Mouse (Mus musculus) brown adipose tissue, adult 24 weeks (tissue): ENCODE data around the gene Cdc25a. TPM values are rescaled to one million over a fixed set of nuclear protein-coding genes. Genes with fewer than 3 reads are reported as not detected.

Experiments
- H3K27ac ChIP-seq: fragments of 200-500 bp; replicated peaks from 2 replicates; pipeline ENCODE4 v1.5.1; 2012; ENCODE audit warnings: low read depth, mild to moderate bottlenecking, low read length
- H3K4me1 ChIP-seq: fragments of 200-500 bp; 2 replicates; pipeline ENCODE4 v1.6.1; 2012; ENCODE audit warnings: low read length, mixed read lengths; ENCODE audit not compliant: control insufficient read depth, insufficient read depth, insufficient read length
- H3K4me3 ChIP-seq: fragments of 200-500 bp; 2 replicates; pipeline ENCODE4 v1.5.1; 2012; ENCODE audit warnings: low read depth, mild to moderate bottlenecking, low read length, moderate library complexity; ENCODE audit not compliant: insufficient read depth
- polyA plus RNA-seq: library from polyadenylated mRNA; stranded (reverse); fragments of >200 nt; gene quantifications from 2 replicates; pipeline ENCODE4 v1.2.4, GENCODE M21; 2012; ENCODE audit not compliant: missing spikeins, insufficient read depth, insufficient read length

Gene Cdc25a
- polyA plus RNA-seq, 1 experiment: 4.0 TPM

DNA sequence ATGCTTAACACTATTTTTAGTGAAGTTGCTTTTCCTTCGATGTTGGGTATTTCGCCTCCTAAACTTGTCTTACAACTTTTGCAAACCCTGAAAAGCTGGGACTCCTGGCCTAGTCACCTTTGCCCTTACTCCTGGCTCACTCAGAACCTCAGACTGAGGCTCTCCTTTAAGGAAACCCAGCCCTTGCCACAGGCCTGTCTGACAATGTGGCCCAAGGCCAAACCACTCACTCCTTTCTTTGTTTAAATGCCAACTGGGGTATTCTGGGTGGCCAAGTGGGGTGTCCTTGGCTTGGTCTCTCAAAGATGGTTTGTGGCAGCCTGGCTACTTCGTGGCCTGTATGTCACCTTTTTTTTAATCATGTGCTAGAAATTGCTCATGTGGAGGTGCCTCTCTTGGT lies 1.4 kb downstream of the Cdc25a start:
- Histone ChIP-seq H3K27ac (no peak overlapping the region), H3K4me3 (peak overlapping the region; percentile 81), H3K4me1 (peaks cover 6% of the 10 kb centered on the region; the same call in 1 of the 2 replicates)

DNA sequence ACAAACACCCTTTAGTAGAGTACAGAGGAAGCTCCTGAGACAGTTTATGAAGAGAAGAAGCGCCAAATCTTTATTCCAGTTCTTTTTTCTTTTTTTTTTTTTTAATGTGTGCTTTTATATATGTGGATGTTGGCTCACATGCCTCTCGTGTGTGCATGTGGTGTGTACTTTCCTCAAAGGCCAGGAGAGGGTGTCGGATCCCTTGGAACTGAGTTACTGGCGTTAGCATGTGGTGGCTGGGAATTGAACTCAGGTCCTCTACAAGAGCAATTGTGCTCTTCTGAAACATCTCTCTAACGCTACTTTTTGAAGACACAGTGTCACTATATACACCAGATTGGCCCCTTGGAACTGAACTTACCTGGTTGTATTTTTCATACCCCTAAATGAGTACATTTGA lies 2.3 kb downstream of the Cdc25a start:
- Histone ChIP-seq H3K4me3 (no peak overlapping the region), H3K4me1 (peaks cover 6% of the 10 kb centered on the region; the same call in 1 of the 2 replicates), H3K27ac (no peak overlapping the region)

DNA sequence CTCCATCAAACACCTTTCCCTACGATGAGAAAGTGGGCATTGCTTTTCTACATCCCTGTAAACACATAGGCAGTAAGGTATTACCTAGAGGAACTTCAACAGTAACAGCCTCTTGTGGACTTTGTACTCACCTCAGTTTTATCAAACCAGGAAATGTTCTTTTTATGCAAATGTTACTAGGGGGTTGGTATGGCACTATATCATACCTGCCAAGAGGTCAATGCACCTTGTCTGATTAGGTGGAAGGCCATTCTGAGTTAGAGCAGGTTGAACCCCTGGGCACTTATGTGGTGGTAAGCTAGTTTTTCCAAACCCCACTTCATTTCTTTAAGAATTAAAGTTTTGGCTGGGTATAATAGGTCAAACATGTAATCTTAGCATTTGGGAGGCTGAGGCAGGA lies 3.9 kb downstream of the Cdc25a start:
- Histone ChIP-seq H3K27ac (no peak overlapping the region), H3K4me1 (peaks cover 6% of the 10 kb centered on the region; the same call in 1 of the 2 replicates), H3K4me3 (no peak overlapping the region)

DNA sequence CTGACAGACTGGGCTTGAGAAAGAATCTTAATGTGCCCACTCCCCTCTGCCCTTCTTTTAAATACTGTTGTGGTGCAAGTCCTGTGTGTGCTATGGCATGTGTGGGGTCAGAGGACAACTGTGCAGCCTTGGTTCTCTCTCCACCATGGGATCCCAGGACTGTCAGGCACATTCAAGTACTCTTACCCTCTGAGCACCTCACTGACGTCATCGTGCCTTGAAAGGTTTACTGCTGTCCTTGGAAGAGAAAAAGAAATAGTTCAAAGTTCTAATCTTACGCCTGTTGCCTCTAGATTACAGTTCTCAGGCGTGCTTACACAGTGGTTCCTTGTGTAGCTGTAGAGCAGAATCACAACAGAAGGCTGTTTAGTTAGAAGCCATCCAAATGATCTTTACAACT lies 10.9 kb downstream of the Cdc25a start:
- H3K4me1 ChIP-seq: no peaks in the 10 kb centered on the region
- no peak overlapping the region for H3K4me3 ChIP-seq
- no peak overlapping the region for H3K27ac ChIP-seq

DNA sequence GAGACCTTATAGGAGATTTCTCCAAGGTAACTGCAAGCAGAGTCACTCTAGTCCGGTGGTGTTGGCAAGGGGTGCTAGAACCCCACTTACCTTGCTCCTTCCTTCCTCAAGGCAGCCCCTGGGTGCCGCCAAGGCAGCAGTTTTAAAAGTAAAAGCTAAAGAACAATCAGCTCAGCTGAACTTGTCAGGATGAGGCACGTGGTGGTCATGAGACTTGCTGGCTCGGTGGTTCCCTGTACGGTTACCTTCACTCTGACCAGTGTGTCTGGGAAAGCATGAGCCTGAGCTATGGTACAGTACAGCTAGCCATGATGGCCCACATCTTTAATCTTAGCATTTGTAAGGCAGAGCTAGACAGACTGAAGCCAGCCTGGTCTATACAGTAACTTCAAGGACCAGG lies 11.9 kb downstream of the Cdc25a start:
- Histone ChIP-seq H3K4me3 (no peak overlapping the region), H3K4me1 (no peaks in the 10 kb centered on the region), H3K27ac (no peak overlapping the region)

DNA sequence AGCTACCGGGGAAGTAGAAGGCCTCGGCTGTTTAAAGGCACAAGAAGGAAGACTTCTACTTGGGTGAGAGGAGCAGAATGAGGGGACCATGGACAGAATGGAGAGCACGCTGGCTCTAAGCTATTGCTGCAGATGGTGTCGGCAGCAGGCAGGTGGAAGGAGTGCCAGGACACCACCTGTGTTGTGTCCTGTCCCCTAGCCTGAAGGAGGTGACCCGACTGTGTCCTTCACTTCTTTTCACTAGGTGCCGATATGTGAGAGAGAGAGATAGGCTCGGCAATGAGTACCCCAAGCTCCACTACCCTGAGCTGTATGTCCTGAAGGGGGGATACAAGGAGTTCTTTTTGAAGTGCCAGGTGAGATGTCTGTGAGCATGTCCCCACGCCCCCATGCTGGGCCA lies 16.1 kb downstream of the Cdc25a start:
- no peak overlapping the region for H3K27ac ChIP-seq
- 0 out of 2 replicates have a peak, but pooled peaks cover 3% of the 10 kb centered on the region for H3K4me1 ChIP-seq
- no peak overlapping the region for H3K4me3 ChIP-seq

DNA sequence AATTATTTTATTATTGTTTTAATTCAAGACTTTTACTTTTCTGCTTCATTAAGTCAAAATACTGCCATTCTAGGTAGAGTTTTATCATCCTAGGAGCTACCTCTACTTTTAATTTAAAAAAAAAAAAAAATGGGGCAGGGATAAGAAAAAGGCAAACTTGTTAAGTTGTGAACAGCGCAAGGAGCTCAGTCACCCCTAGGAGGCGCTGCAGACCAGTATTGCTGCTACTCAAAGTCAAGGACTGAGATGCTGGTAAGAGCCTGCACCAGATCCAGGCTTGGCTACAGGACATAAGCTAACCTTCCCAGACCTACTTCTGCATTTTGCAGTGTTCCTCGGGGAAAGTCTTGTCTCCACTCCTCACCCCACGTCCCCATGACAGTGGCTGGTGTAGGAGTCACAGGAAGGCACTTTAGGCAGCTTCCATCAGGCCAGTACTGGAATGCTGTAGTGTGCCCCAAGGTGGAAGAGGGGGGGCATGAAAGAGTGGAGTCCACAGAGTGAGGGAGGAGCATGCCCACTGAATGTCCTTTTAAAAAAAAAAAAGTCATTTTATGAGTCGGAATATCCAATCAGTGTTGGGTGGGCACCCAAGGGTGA lies 17.4 kb downstream of the Cdc25a start:
- Histone ChIP-seq H3K4me1 (peaks cover 11% of the 10 kb centered on the region), H3K27ac (no peak overlapping the region), H3K4me3 (no peak overlapping the region)

DNA sequence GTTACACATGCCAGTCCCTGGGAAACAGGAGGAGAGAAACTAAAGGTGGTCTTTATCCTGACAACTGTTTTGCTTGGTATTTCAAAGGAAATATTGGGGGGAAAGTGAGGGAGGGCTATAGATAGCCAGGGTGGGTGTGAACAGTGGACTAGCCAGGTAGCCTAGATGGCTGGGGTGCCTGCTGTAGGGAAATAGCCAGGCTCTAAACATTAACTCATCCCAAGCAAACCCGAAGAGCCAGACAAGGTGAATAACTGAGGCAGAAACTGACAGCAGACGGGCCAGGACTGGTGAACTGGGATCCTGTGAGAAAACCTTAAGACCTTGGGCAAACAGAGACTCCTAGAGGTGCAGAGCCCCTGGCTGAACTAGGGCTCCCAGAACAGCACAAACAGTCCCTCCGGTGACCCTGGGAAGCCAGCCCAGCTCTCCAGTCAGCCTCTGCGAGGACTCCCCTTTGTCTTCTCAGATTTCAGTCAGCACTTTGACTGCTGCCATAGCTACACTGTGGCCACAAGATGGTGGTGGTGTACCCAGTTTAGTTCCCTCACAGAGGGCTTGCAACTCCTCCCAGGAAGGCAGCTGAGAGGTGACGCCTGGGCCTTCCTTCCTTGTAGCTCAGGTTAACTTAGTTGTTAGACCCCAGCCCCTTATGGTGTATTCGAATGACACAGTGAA lies 19.2 kb downstream of the Cdc25a start:
- Histone ChIP-seq H3K27ac (peak overlapping the region; percentile 28; the same call in 1 of the 2 replicates), H3K4me3 (no peak overlapping the region), H3K4me1 (peaks cover 22% of the 10 kb centered on the region)

DNA sequence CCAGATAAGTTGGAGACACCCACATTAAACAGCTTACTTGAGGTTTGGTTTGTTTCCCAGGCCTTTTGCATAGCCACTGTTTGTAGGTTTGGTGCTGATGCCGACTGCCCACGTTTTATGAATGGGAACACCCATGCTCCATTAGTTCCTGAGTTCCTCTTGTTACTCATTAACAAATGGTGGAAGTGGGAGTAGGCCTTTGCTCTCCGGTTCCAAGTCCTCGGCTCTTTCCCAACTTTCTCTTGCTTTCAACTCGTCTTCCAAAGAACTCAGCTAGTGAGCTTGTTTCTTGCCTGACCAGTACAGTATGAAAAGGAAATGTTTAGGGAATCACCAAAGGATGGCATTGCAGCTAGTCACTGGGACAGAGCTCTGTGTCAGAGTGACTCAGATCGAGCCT lies 20.2 kb downstream of the Cdc25a start:
- H3K4me3 ChIP-seq: no peak overlapping the region
- peaks cover 24% of the 10 kb centered on the region for H3K4me1 ChIP-seq
- H3K27ac ChIP-seq: peak overlapping the region; percentile 76

DNA sequence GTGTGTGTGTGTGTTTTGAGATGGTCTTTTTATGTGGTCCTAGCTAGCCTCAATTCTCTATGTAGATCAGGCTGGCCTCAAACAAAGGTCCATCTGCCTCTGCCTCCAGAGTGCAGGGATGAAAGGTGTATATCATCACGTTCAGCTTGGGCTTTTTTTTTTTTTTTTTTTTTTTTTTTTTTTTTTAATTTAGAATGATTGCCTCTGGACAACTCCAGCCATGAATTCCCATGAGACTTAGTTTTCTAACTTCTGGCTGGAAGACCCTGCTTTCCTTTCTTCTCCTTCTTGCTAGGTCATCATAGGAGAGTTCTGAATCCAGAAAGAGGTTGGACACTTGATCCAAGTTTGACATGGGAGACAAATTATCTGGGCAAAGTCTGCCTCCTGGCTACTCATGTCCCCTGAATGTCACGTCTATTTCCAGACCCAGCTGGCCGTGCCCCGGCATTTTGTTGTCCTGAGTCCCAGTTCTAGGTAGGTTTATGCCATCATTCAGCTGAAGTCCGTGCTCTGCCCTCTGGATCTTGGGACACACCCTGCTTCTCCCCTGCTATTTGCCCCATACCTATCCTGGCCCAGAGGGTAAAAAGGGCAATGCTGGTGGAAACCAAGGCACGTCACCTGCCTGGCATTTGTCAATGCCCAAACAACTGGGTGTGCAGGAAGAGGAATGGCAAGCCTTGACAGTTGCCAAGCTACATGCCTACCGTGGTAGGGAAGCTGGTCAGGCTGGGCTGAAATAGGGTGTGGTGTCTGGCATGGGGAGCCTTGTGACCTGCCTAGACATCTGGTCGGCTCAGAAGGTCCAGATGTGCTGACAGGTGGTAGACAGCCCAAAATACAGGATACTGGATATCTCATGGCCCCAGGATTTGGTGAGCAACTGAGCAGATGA lies 21.1 kb downstream of the Cdc25a start:
- Histone ChIP-seq H3K4me3 (no peak overlapping the region), H3K27ac (0 out of 2 replicates have a peak overlapping the region, but pooled peaks have one; percentile 76), H3K4me1 (peaks cover 24% of the 10 kb centered on the region)

DNA sequence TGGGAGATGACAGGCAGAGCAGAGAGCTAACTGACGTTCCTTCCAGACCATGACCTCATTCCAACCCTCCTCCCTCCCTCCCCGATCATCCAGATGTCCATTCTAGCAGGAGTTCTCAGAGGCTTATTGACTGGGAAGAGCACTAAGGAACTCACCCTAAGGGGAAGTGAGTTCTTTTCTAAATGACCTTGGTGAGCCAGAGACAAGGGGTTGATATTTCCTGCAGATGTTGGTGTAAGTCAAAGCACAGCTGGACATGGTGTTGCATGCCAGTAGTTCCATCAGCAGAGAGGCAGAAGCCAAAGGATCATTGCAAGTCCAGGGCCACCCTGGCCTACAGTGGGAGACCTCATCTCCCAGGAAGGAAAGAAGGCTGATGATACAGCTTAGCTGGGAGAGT lies 22.6 kb downstream of the Cdc25a start:
- H3K27ac ChIP-seq: no peak overlapping the region; the same call in 1 of the 2 replicates
- H3K4me1 ChIP-seq: peaks cover 24% of the 10 kb centered on the region

DNA sequence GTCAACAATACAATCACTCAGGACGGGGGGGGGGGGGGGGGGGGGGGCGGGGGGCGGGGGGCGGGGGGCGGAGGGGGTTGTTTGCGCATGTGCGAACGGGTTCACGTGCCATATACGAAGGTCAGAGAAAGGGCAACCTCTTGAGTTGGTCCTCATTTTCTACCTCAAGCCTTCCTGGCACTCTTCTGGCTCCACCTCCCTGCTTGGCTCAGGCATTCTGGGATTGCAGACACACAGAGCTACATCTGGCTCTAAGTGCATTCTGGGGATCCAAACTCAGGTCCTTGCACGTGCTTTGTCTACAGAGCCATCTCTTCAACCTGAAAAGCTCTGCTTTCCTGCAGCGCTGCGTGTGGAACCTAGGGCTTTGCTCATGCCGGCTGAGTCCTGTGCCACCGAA lies 24.0 kb downstream of the Cdc25a start:
- H3K4me3 ChIP-seq: no peak overlapping the region
- H3K4me1 ChIP-seq: peaks cover 24% of the 10 kb centered on the region
- 0 out of 2 replicates have a peak overlapping the region, but pooled peaks have one; percentile 10 for H3K27ac ChIP-seq

More for the DNA sequence above, 22.6 kb downstream of the Cdc25a start:
- no peak overlapping the region for H3K4me3 ChIP-seq

DNA sequence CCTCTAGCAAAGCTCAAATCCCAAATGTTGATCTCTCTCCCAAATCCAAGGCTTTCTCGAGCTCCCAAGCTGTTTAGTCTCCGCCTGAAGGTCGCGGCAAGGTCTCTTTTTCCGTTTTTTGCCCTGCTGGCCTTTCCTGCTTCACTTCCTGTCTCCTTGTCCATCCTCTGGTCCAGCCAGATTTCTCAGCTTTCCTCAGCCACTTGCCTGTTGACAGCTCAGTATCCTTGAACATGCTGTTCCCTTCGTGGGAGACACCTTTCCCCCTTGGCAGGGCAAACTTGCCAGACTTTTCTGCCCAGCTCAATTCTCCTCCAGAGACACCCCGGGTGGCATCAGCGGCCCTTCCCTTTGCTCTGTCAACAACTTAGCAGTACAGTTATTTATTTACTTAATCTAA lies 24.4 kb downstream of the Cdc25a start:
- Histone ChIP-seq H3K4me1 (peaks cover 24% of the 10 kb centered on the region), H3K4me3 (no peak overlapping the region), H3K27ac (0 out of 2 replicates have a peak overlapping the region, but pooled peaks have one; percentile 10)

DNA sequence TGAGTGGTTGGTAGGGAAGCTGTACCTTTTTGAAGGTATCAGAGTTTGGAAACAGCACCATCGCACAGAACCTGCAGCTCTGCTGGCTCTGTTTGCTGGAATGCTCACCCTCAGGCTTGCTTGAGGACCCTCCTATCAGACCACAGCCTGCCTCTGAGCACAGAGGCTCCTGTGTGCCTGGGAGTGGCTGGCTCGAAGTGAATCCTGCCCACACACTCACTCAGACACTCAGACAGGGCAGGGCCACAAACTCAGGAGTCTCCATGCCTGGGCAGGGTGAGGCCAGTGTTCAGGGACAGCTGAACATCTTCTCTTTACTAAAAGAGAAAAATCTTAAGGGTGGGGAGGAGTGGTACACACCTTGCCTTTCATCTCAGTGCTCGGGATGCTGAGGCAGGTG lies 25.2 kb downstream of the Cdc25a start:
- H3K27ac ChIP-seq: no peak overlapping the region
- peaks cover 24% of the 10 kb centered on the region for H3K4me1 ChIP-seq
- no peak overlapping the region for H3K4me3 ChIP-seq

DNA sequence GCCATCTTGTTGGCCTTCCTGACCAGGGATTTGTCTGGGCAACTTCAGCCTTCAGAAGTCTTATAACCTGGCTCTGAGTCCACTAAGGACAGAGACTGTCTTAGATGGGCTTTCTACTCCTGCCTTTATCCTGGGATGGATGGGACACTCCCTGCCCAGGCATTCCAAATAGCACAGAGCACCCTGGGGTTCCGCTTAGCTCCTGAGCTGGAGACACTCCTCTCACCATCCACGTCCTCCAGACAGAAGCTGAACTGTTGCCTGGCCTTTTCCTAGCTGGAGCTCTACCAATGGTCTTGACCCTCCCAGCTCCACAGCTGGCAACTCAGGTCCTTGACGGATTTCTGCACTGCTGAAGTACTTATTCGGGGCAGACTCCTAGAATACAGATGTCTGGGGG lies 26.9 kb downstream of the Cdc25a start:
- Histone ChIP-seq H3K27ac (no peak overlapping the region), H3K4me1 (peaks cover 16% of the 10 kb centered on the region), H3K4me3 (no peak overlapping the region)
